8 mouse cellular contexts compared by ENCODE assay signal in the genomic region with DNA sequence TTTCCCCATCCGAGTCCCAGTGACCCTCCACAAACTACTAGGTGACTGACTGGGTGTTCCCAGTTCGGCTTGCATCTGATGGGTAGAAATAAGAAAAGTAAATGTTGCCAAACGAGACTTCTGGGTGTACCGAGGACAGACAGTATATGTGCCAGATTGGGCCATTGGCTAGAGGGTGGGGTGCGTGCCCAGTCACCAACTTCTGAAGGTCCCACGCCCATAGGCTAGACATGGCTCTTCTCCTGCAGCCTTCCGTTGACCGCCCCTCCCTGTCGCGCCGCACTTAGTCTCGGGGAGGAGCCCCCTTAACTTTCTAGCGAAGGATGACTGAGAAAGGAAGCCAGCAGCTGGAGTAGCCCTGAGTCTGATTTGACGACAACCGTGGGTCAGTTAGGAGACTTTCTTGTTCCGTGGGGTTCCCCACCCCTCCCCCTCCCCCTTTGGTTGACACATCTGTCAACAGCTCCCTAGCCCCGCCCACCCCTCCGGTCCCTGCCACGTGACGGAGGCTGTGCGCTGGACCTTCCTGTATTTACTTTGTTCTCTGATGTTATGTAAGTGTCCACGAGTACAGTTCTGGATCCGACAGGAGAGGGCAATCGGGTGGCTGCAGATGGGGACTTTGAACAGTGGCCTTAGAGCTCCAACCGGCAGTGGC. TPM values are rescaled to one million over a fixed set of nuclear protein-coding genes. Genes with fewer than 3 reads are reported as not detected.
A peak's percentile ranks its signal among the peaks of the same experiment; 100 is the strongest.
DNase-seq lines count a peak whose midpoint lies in the region; ATAC-seq and TF ChIP-seq lines count a peak whose summit lies in the region.

No protein-coding gene starts in this region.

- peaks cover 27% of the 10 kb centered on the region for H3K36me3 ChIP-seq in hindbrain, embryonic 16.5 days (ENCODE audit: control insufficient read depth, insufficient read depth, low read length)
- H3K36me3 ChIP-seq in macrophage (ENCODE audit: inconsistent target) = peaks cover 30% of the 10 kb centered on the region

- intact Hi-C loops in left cerebral cortex, adult 2 months (cut with DNase I) = loop anchor here (5.0 kb wide), 1 partner anchor 315 kb away; no protein-coding TSS in a partner anchor

- H3K4me1 ChIP-seq in hindbrain, embryonic 16.5 days (ENCODE audit: control insufficient read depth, insufficient read depth, low read depth, low read length) = peaks cover 12% of the 10 kb centered on the region

- peak overlapping the region; percentile 83 for H3K4me2 ChIP-seq in hindbrain, embryonic 16.5 days (ENCODE audit: low read length)

- H3K9ac ChIP-seq in hindbrain, embryonic 16.5 days (ENCODE audit: low read depth, low read length) = peak overlapping the region; percentile 87

- H3K79me2 ChIP-seq in macrophage (ENCODE audit: inconsistent target) = peaks cover 43% of the 10 kb centered on the region

- no peaks in the 10 kb centered on the region for H3K9me3 ChIP-seq in hindbrain, embryonic 16.5 days (ENCODE audit: control insufficient read depth, low read length)

- peak; percentile 29; the same call in 1 of the 2 replicates for ATAC-seq in hindbrain, embryonic 16.5 days

- peak overlapping the region; percentile 93 for H3K27ac ChIP-seq in hindbrain, embryonic 16.5 days (ENCODE audit: low read depth, low read length)
- peak overlapping the region; percentile 100 for H3K27ac ChIP-seq in left cerebral cortex, adult 2 months
- H3K27ac ChIP-seq in macrophage = peak overlapping the region; percentile 85

- TF ChIP-seq CTCF in left cerebral cortex, adult 2 months (IDR thresholded peaks at IDR 0.05) = no peak; the same call in 1 of the 2 replicates

- DNase-seq in ZHBTc4 (ENCODE audit: low read depth, low spot score) = peak; percentile 80
- peak; percentile 63 to 72 for DNase-seq in cerebellum, postnatal 36 days
- peak; percentile 90 for DNase-seq in gastrocnemius, adult 18-20 months (ENCODE audit: low spot score)
- DNase-seq in left cerebral cortex, adult 2 months (ENCODE audit: extremely low spot score in 1 of 2, low spot score in 2 of 2) = peak; percentile 66 to 74
- peak; percentile 57 for DNase-seq in retina, postnatal 7 days (ENCODE audit: low read depth, low spot score)
- peak; percentile 70 for DNase-seq in urinary bladder, adult 2 months (ENCODE audit: low spot score)

- under 1% methylated on average over 24 of the region's 25 CpGs for WGBS in hindbrain, embryonic 16.5 days
- WGBS in macrophage (ENCODE audit: missing documents) = 0% methylated on average over 25 of the region's 25 CpGs

- no peaks in the 10 kb centered on the region for H3K27me3 ChIP-seq in hindbrain, embryonic 16.5 days (replicated peaks; ENCODE audit: control insufficient read depth, insufficient read depth, low read length)

- peak overlapping the region; percentile 60 for H3K4me3 ChIP-seq in hindbrain, embryonic 16.5 days (ENCODE audit: low read length)
- H3K4me3 ChIP-seq in left cerebral cortex, adult 2 months = peak overlapping the region; percentile 74
- H3K4me3 ChIP-seq in macrophage (ENCODE audit: inconsistent target) = peak overlapping the region; percentile 90

RNA-seq across cellular contexts. Expression of gene Herpud1, which starts 0.9 kb away (rescaled TPM):
- 100 to 1,000 TPM; 102 to 108 TPM for total RNA-seq in gastrocnemius, adult 18-20 months (2021)
- 71.3 and 77.9 TPM in 2 replicates for polyA plus RNA-seq in hindbrain, embryonic 16.5 days (2015; fragmentation: Nextera tagmentation; extraction: Ambion mirVana)
- total RNA-seq in left cerebral cortex, adult 2 months (2021) = 10 to 100 TPM; 68.3 to 78.2 TPM
- 10 to 100 TPM in 24 of 26 experiments, 1 to 10 TPM in 2; 2.6 to 62.7 (median 40.8) TPM for total RNA-seq in macrophage (2018; cell fraction: chromatin; rRNA removed)
- total RNA-seq in macrophage (2018; cell fraction: cytosol; rRNA removed) = 10 to 100 TPM; 15.8 to 48.4 (median 33.5) TPM
- total RNA-seq in macrophage (2018; cell fraction: nucleus; rRNA removed) = 10 to 100 TPM in 25 of 26 experiments, 1 to 10 TPM in 1; 8.9 to 81.8 (median 51.0) TPM
- 10.5 to 51.9 TPM (median 22.0 TPM) in 3 replicates for polyA plus RNA-seq in macrophage (2018)
- 325 and 330 TPM in 2 replicates for polyA plus RNA-seq in urinary bladder, adult 2 months (2012; rRNA removed)

RNA-seq across cellular contexts. Expression of gene Nlrc5, which starts 47.0 kb away (rescaled TPM):
- under 1 TPM; 0.83 to 0.98 TPM for total RNA-seq in gastrocnemius, adult 18-20 months (2021)
- 0.11 and 0.31 TPM in 2 replicates for polyA plus RNA-seq in hindbrain, embryonic 16.5 days (2015; fragmentation: Nextera tagmentation; extraction: Ambion mirVana)
- total RNA-seq in left cerebral cortex, adult 2 months (2021) = under 1 TPM; 0.51 to 0.59 TPM
- 1,000 to 10,000 TPM in 12 of 26 experiments, 100 to 1,000 TPM in 14; 325 to 1,572 (median 997) TPM for total RNA-seq in macrophage (2018; cell fraction: chromatin; rRNA removed)
- 100 to 1,000 TPM in 7 of 26 experiments, 10 to 100 TPM in 19; 29.3 to 146 (median 56.2) TPM for total RNA-seq in macrophage (2018; cell fraction: cytosol; rRNA removed)
- total RNA-seq in macrophage (2018; cell fraction: nucleus; rRNA removed) = 100 to 1,000 TPM; 178 to 905 (median 451) TPM
- 28.0 to 62.9 TPM (median 33.5 TPM) in 3 replicates for polyA plus RNA-seq in macrophage (2018)
- polyA plus RNA-seq in urinary bladder, adult 2 months (2012; rRNA removed) = 17.1 and 23.3 TPM in 2 replicates

RNA-seq across cellular contexts. Expression of gene Slc12a3, which starts 58.2 kb away (rescaled TPM):
- under 1 TPM in 1 of 2 experiments, not detected in 1; 0.18 TPM for total RNA-seq in gastrocnemius, adult 18-20 months (2021)
- 0.11 and 0.21 TPM in 2 replicates for polyA plus RNA-seq in hindbrain, embryonic 16.5 days (2015; fragmentation: Nextera tagmentation; extraction: Ambion mirVana)
- total RNA-seq in left cerebral cortex, adult 2 months (2021) = under 1 TPM; 0.29 to 0.68 TPM
- total RNA-seq in macrophage (2018; cell fraction: chromatin; rRNA removed) = 1 to 10 TPM in 1 of 26 experiments, under 1 TPM in 18, not detected in 7; 0.18 to 1.9 (median 0.37) TPM
- not detected for total RNA-seq in macrophage (2018; cell fraction: cytosol; rRNA removed)
- under 1 TPM in 12 of 26 experiments, not detected in 14; 0.17 to 0.72 (median 0.34) TPM for total RNA-seq in macrophage (2018; cell fraction: nucleus; rRNA removed)
- not detected in 3 replicates for polyA plus RNA-seq in macrophage (2018)
- 0.21 TPM in 2 replicates for polyA plus RNA-seq in urinary bladder, adult 2 months (2012; rRNA removed)

Comparison
In these comparisons a context has a peak if more than half of its experiments do, and no peak if none do; other contexts are left out.
1. Peak in every context shown above with its lines: DNase-seq, ATAC-seq, H3K4me3 ChIP-seq and H3K27ac ChIP-seq.
2. RNA of gene Nlrc5, which starts 47.0 kb away (polyA plus RNA-seq): 28.0 to 62.9 TPM in macrophage and 17.1 to 23.3 TPM in urinary bladder, adult 2 months; 0.11 to 0.31 TPM in hindbrain, embryonic 16.5 days; every median in the first group is over 10 times any median in the second.